Mouse (Mus musculus): ENCODE data around the gene Gpsm3.

DNA sequence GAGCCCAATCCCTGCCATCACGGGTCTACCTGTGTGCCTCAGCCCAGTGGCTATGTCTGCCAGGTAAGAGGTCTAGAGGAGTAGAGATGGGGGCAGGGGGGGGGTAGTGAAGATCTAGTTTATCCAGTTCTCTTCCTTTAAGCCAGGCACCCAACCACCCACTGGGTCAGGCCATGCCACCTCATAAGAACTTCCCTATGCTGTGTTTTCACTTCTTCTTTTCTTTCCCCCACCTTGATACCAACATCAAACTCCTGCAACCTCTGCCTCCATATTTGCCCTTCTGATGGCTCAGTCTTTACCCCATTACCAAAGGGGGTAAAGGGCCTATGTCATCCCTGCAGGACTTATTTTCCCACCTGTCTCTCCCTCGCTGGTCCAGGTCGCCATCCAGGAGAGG is 11.5 kb upstream of the Gpsm3 start:
- TF ChIP-seq CTCF (IDR thresholded peaks at IDR 0.05; ENCODE audit: low read depth) (no peak), EP300 (optimal IDR thresholded peaks at IDR 0.05) (no peak)

All from stomach, postnatal 0 days (tissue).